ENCODE assay signal across 24 mouse cellular contexts in genomic region chr4:49485442-49485841, GRCm38 (mm10). TPM values are rescaled to one million over a fixed set of nuclear protein-coding genes. Genes with fewer than 3 reads are reported as not detected.
DNase-seq lines count a peak whose midpoint lies in the region; ATAC-seq and TF ChIP-seq lines count a peak whose summit lies in the region.
"Had no signal": no experiment of that assay in that cellular context is flagged by ENCODE, and none has a peak within 500 bp of the region (broad histone marks: within the 10 kb centered on the region; RNA-seq: fewer than 3 reads in every experiment).

No protein-coding gene starts in this region.

- H3K27ac ChIP-seq in intestine, postnatal 0 days (ENCODE audit: low read depth, low read length) = peak overlapping the region; percentile 50; the same call in 1 of the 2 replicates
- H3K27ac ChIP-seq in liver, embryonic 14.5 days = no peak overlapping the region
- H3K27ac ChIP-seq in cerebellum, adult 2 months (ENCODE audit: insufficient read depth, low read length) = no peak overlapping the region
- H3K27ac ChIP-seq: forebrain, embryonic 10.5 days; hindbrain, embryonic 14.5 days; limb, embryonic 12.5 days had no signal

- no peak for TF ChIP-seq EP300 in liver, embryonic 14.5 days (IDR thresholded peaks at IDR 0.05; ENCODE audit: low read depth)

- TF ChIP-seq CTCF in Patski (IDR thresholded peaks at IDR 0.05) = no peak
- TF ChIP-seq CTCF in intestine, postnatal 0 days (IDR thresholded peaks at IDR 0.05; ENCODE audit: low read depth) = no peak
- TF ChIP-seq CTCF in liver, embryonic 14.5 days (IDR thresholded peaks at IDR 0.05; ENCODE audit: low read depth) = no peak
- TF ChIP-seq CTCF in cerebellum, adult 2 months (IDR thresholded peaks at IDR 0.05; ENCODE audit: borderline replicate concordance, insufficient read depth, low read depth, low read length) = no peak

- ATAC-seq in Patski = peak; percentile 62
- peak; percentile 86 for ATAC-seq in intestine, postnatal 0 days
- ATAC-seq in liver, embryonic 14.5 days (ENCODE audit: insufficient read depth) = peak; percentile 69
- ATAC-seq: lung, postnatal 0 days had no signal

- no peaks in the 10 kb centered on the region for H3K36me3 ChIP-seq in intestine, postnatal 0 days (ENCODE audit: control insufficient read depth, insufficient read depth)
- no peaks in the 10 kb centered on the region for H3K36me3 ChIP-seq in liver, embryonic 14.5 days (replicated peaks; ENCODE audit: control insufficient read depth, insufficient read depth, low read depth)
- H3K36me3 ChIP-seq: forebrain, embryonic 10.5 days; limb, embryonic 12.5 days had no signal

- in situ Hi-C loops in Patski (cut with MboI; ENCODE audit: low pct_unique_long_range_greater_than_20kb) = loop anchor here (5.0 kb wide), 1 partner anchor 43 kb away; no protein-coding TSS in a partner anchor

- POLR2A ChIA-PET in Patski (lab: Charles Lee) = no interaction called here

- H3K27me3 ChIP-seq in Patski = no peaks in the 10 kb centered on the region
- no peaks in the 10 kb centered on the region for H3K27me3 ChIP-seq in intestine, postnatal 0 days (replicated peaks; ENCODE audit: control insufficient read depth, insufficient read depth, low read length)
- H3K27me3 ChIP-seq in liver, embryonic 14.5 days (ENCODE audit: control insufficient read depth, insufficient read depth, low read length) = no peaks in the 10 kb centered on the region
- no peaks in the 10 kb centered on the region for H3K27me3 ChIP-seq in cerebellum, adult 2 months (ENCODE audit: control insufficient read depth, insufficient read depth, low read length)
- H3K27me3 ChIP-seq: limb, embryonic 12.5 days had no signal

- peak; percentile 27 for DNase-seq in Patski (ENCODE audit: low read depth, low spot score)
- peak; percentile 30 for DNase-seq in kidney, postnatal 10 days
- peak in 1 of 3 experiments; percentile 38 for DNase-seq in liver, embryonic 14.5 days (ENCODE audit: low read depth in 3 of 3, low spot score in 3 of 3)
- DNase-seq in cerebellum, adult 2 months = no peak
- no peak for DNase-seq in embryo, embryonic 10 days (ENCODE audit: low spot score)
- no peak for DNase-seq in spleen, postnatal 10 days (ENCODE audit: low spot score in 2 of 2)
- DNase-seq in heart, postnatal 14 days = no peak
- DNase-seq: adrenal gland, postnatal 36 days; cerebellum, adult 8-10 months; heart, postnatal 10 days; midbrain, embryonic 14.5 days; thymus, adult 2 months had no signal

- intact Hi-C loops in heart, postnatal 14 days (cut with DNase I) = no loop called here

- no peaks in the 10 kb centered on the region for H3K9me3 ChIP-seq in intestine, postnatal 0 days (ENCODE audit: control insufficient read depth)
- no peaks in the 10 kb centered on the region for H3K9me3 ChIP-seq in liver, embryonic 14.5 days (ENCODE audit: control insufficient read depth, low read length)
- H3K9me3 ChIP-seq: forebrain, embryonic 10.5 days; limb, embryonic 12.5 days had no signal

- CTCF ChIA-PET in Patski (lab: Charles Lee) = no interaction called here

- no peak overlapping the region for H3K9ac ChIP-seq in intestine, postnatal 0 days (ENCODE audit: low read depth, low read length)
- no peak overlapping the region for H3K9ac ChIP-seq in liver, embryonic 14.5 days (replicated peaks)
- H3K9ac ChIP-seq: hindbrain, embryonic 14.5 days; limb, embryonic 12.5 days had no signal

- TF ChIP-seq POLR2A in cerebellum, adult 2 months (IDR thresholded peaks at IDR 0.05; ENCODE audit: borderline replicate concordance, insufficient read depth, low read length) = no peak

- no peak overlapping the region for H3K4me2 ChIP-seq in intestine, postnatal 0 days (replicated peaks; ENCODE audit: low read depth)
- no peak overlapping the region for H3K4me2 ChIP-seq in liver, embryonic 14.5 days (ENCODE audit: low read depth)
- H3K4me2 ChIP-seq: hindbrain, embryonic 14.5 days; limb, embryonic 12.5 days had no signal

- no peak overlapping the region for H3K4me3 ChIP-seq in intestine, postnatal 0 days (ENCODE audit: low read depth, low read length)
- no peak overlapping the region for H3K4me3 ChIP-seq in liver, embryonic 14.5 days (ENCODE audit: insufficient read depth in 1 of 2, low read depth in 2 of 2, low read length in 2 of 2)
- H3K4me3 ChIP-seq in cerebellum, adult 2 months (replicated peaks; ENCODE audit: insufficient read depth, low read depth, low read length) = no peak overlapping the region
- H3K4me3 ChIP-seq: forebrain, embryonic 10.5 days; limb, embryonic 12.5 days; myocyte had no signal

- H3K4me1 ChIP-seq in intestine, postnatal 0 days (replicated peaks; ENCODE audit: control insufficient read depth, insufficient read depth, low read length) = peaks cover 5% of the 10 kb centered on the region; the same call in 1 of the 2 replicates
- peaks cover 3 to 14% of the 10 kb centered on the region in 2 experiments for H3K4me1 ChIP-seq in liver, embryonic 14.5 days (replicated peaks; ENCODE audit: control insufficient read depth in 2 of 2, insufficient read depth in 2 of 2, low read length in 1 of 2)
- no peaks in the 10 kb centered on the region for H3K4me1 ChIP-seq in cerebellum, adult 2 months (ENCODE audit: control insufficient read depth, insufficient read depth, low read length)

RNA-seq across cellular contexts. Expression of gene Acnat1, which starts 11.7 kb away (rescaled TPM):
- polyA plus RNA-seq in Patski (2021) = not detected
- polyA plus RNA-seq in intestine, postnatal 0 days (2015; fragmentation: Nextera tagmentation; extraction: Ambion mirVana) = 8.4 and 10.6 TPM in 2 replicates
- polyA plus RNA-seq in liver, embryonic 14.5 days (2012; rRNA removed) = 0.73 and 1.2 TPM in 2 replicates
- 0.11 and 0.61 TPM in 2 replicates for polyA plus RNA-seq in liver, embryonic 14.5 days (2014; fragmentation: Nextera tagmentation; extraction: Ambion mirVana)
- polyA plus RNA-seq in cerebellum, adult 2 months (2012; rRNA removed) = 0.11 and 0.17 TPM in 2 replicates
- not detected for total RNA-seq in heart, postnatal 14 days (2021)
- total RNA-seq: gastrocnemius, adult 8-10 months; heart, postnatal 10 days; layer of hippocampus, adult 18-20 months; left cerebral cortex, adult 8-10 months; neutrophil, adult 5-6 weeks had no signal
- polyA plus RNA-seq: embryonic facial prominence, embryonic 14.5 days; forebrain, embryonic 10.5 days; hindbrain, embryonic 14.5 days; limb, embryonic 12.5 days; midbrain, embryonic 14.5 days; myocyte; thymus, adult 2 months had no signal

RNA-seq across cellular contexts. Expression of gene Baat, which starts 20.9 kb away (rescaled TPM):
- not detected for polyA plus RNA-seq in Patski (2021)
- 0.52 and 0.64 TPM in 2 replicates for polyA plus RNA-seq in intestine, postnatal 0 days (2015; fragmentation: Nextera tagmentation; extraction: Ambion mirVana)
- polyA plus RNA-seq in liver, embryonic 14.5 days (2012; rRNA removed) = 0.39 and 0.47 TPM in 2 replicates
- polyA plus RNA-seq in liver, embryonic 14.5 days (2014; fragmentation: Nextera tagmentation; extraction: Ambion mirVana) = 0.86 and 1.0 TPM in 2 replicates
- polyA plus RNA-seq in cerebellum, adult 2 months (2012; rRNA removed) = 0.23 and 0.29 TPM in 2 replicates
- not detected for total RNA-seq in heart, postnatal 14 days (2021)
- total RNA-seq: megakaryocyte, adult 5-6 weeks; neutrophil, adult 5-6 weeks had no signal
- polyA plus RNA-seq: embryonic facial prominence, embryonic 14.5 days; hindbrain, embryonic 14.5 days; limb, embryonic 12.5 days; lung, postnatal 0 days; myocyte; thymus, adult 2 months had no signal

RNA-seq across cellular contexts. Expression of gene Mrpl50, which starts 35.5 kb away (rescaled TPM):
- 24.8 TPM for polyA plus RNA-seq in Patski (2021)
- 46.0 and 46.3 TPM in 2 replicates for polyA plus RNA-seq in intestine, postnatal 0 days (2015; fragmentation: Nextera tagmentation; extraction: Ambion mirVana)
- 11.7 and 16.6 TPM in 2 replicates for polyA plus RNA-seq in liver, embryonic 14.5 days (2012; rRNA removed)
- polyA plus RNA-seq in liver, embryonic 14.5 days (2014; fragmentation: Nextera tagmentation; extraction: Ambion mirVana) = 55.7 TPM in 2 replicates
- 18.4 and 20.0 TPM in 2 replicates for polyA plus RNA-seq in cerebellum, adult 2 months (2012; rRNA removed)
- total RNA-seq in heart, postnatal 14 days (2021) = 10 to 100 TPM; 38.8 to 39.1 TPM

RNA-seq across cellular contexts. Expression of gene Zfp189, which starts 35.5 kb away (rescaled TPM):
- polyA plus RNA-seq in Patski (2021) = 9.5 TPM
- polyA plus RNA-seq in intestine, postnatal 0 days (2015; fragmentation: Nextera tagmentation; extraction: Ambion mirVana) = 2.0 and 2.4 TPM in 2 replicates
- polyA plus RNA-seq in liver, embryonic 14.5 days (2012; rRNA removed) = 0.88 and 1.5 TPM in 2 replicates
- polyA plus RNA-seq in liver, embryonic 14.5 days (2014; fragmentation: Nextera tagmentation; extraction: Ambion mirVana) = 2.6 and 3.5 TPM in 2 replicates
- polyA plus RNA-seq in cerebellum, adult 2 months (2012; rRNA removed) = 4.6 and 5.0 TPM in 2 replicates
- total RNA-seq in heart, postnatal 14 days (2021) = 1 to 10 TPM; 6.4 to 7.6 TPM

Comparison
In these comparisons a context has a peak if more than half of its experiments do, and no peak if none do; other contexts are left out.
1. DNase-seq: peak in Patski (single experiment) and kidney, postnatal 10 days (single experiment); none in cerebellum, adult 2 months (0 of 2), embryo, embryonic 10 days (single experiment), spleen, postnatal 10 days (0 of 2) and heart, postnatal 14 days (0 of 2).
2. Peak in every context shown above with its lines, with median percentiles within 50 percentile points of each other: ATAC-seq.